Mouse (Mus musculus) cerebellum, adult 11 months (tissue): ENCODE measurements around the gene Raver2.
A peak's percentile ranks its signal among the peaks of the same experiment; 100 is the strongest.
"Not testable (repeated sequence)": the region's sequence is repeated elsewhere in the genome, so short reads cannot be mapped to it uniquely, and the experiment has no call there.

Source experiments
- DNase-seq: peaks from one replicate; pipeline ENCODE4 v3.0.0; 2022

Raver2 gene

GRCm38 (mm10) chr4:101068786-101069153 lies at the start of gene Raver2:
TSS of gene Raver2 (plus strand) at chr4:101068983.
- peak; percentile 26 for DNase-seq

- DNase-seq = no peak
Measured at GRCm38 (mm10) chr4:101020596-101020995, 48.2 kb upstream of the Raver2 start, which contains the start of gene Gm10577. TSS of gene Gm10577 (minus strand) at chr4:101020696.

- no peak for DNase-seq
Measured at GRCm38 (mm10) chr4:101026566-101026965, 42.2 kb upstream of the Raver2 start.

- DNase-seq = no peak
Measured at GRCm38 (mm10) chr4:101026995-101027394, 41.8 kb upstream of the Raver2 start.

GRCm38 (mm10) chr4:101027852-101028411 lies 40.9 kb upstream of the Raver2 start:
- no peak for DNase-seq

GRCm38 (mm10) chr4:101033047-101033446 lies 35.7 kb upstream of the Raver2 start:
- DNase-seq = no peak

- no peak for DNase-seq
Measured at GRCm38 (mm10) chr4:101035131-101035530, 33.7 kb upstream of the Raver2 start.

- DNase-seq = no peak
Measured at GRCm38 (mm10) chr4:101037156-101037555, 31.6 kb upstream of the Raver2 start.

- DNase-seq = no peak
Measured at GRCm38 (mm10) chr4:101043691-101044090, 25.1 kb upstream of the Raver2 start.

- no peak for DNase-seq
Measured at GRCm38 (mm10) chr4:101044149-101044548, 24.6 kb upstream of the Raver2 start.

GRCm38 (mm10) chr4:101046576-101046975 lies 22.2 kb upstream of the Raver2 start:
- no peak for DNase-seq

GRCm38 (mm10) chr4:101062146-101062545 lies 6.6 kb upstream of the Raver2 start:
- DNase-seq = no peak

- no peak for DNase-seq
Measured at GRCm38 (mm10) chr4:101066401-101066800, 2.4 kb upstream of the Raver2 start.

- DNase-seq = no peak
Measured at GRCm38 (mm10) chr4:101069154-101069971, 580 bp downstream of the Raver2 start.

GRCm38 (mm10) chr4:101071570-101071969 lies 2.8 kb downstream of the Raver2 start:
- DNase-seq = no peak

- no peak for DNase-seq
Measured at GRCm38 (mm10) chr4:101076425-101076824, 7.6 kb downstream of the Raver2 start.

GRCm38 (mm10) chr4:101080016-101080415 lies 11.2 kb downstream of the Raver2 start:
- no peak for DNase-seq

- DNase-seq = no peak
Measured at GRCm38 (mm10) chr4:101082176-101082888, 13.5 kb downstream of the Raver2 start.

- DNase-seq = no peak
Measured at GRCm38 (mm10) chr4:101084863-101085262, 16.1 kb downstream of the Raver2 start.

- DNase-seq = no peak
Measured at GRCm38 (mm10) chr4:101086040-101086439, 17.3 kb downstream of the Raver2 start.

- DNase-seq = no peak
Measured at GRCm38 (mm10) chr4:101087721-101088120, 18.9 kb downstream of the Raver2 start.

GRCm38 (mm10) chr4:101090630-101091029 lies 21.8 kb downstream of the Raver2 start:
- not testable (repeated sequence) for DNase-seq

GRCm38 (mm10) chr4:101093292-101093691 lies 24.5 kb downstream of the Raver2 start:
- DNase-seq = no peak

GRCm38 (mm10) chr4:101107122-101107521 lies 38.3 kb downstream of the Raver2 start:
- no peak for DNase-seq
